Mouse (Mus musculus) liver, postnatal 0 days (tissue): ENCODE data around the gene Mrpl21.

Source experiments
- CTCF ChIP-seq: sonication (generic); IDR thresholded peaks from 2 replicates; pipeline ENCODE4 v1.5.1; 2016; ENCODE audit warnings: antibody characterized with exemption, low read depth
- EP300 ChIP-seq: IDR thresholded peaks from 2 replicates; pipeline ENCODE4 v1.6.1; 2016; ENCODE audit warnings: antibody characterized with exemption, low read depth, mild to moderate bottlenecking

DNA sequence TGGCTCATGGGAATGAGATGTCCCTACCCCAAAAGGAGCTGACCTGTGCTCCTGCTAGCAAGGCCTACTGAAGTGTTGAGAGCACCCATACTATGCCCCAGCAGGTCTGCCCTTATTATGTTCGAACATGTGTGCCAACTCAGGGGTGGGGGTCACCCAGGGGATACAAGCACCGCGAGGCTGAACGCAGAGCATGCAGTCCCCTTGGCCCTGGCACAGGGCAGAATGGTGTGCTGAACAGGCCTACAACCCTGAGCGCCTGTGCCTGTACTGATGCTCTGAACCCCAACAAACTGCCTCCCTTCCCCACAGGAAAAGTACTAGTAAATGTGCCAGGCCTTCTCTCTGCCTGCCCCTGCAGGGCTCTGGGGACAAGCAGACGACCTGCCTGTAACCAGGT lies 18.4 kb upstream of the Mrpl21 start:
- TF ChIP-seq CTCF: no peak
- no peak for TF ChIP-seq EP300
